Mouse (Mus musculus) T-helper 17 cell (primary cell): ENCODE results near the gene Slc2a6.

Experiments used
- in situ Hi-C, 2 experiments: fragments of 300-600 bp; cut with MboI, MseI; formaldehyde crosslinking; loops; 1 replicate in 1 of 2; 2 replicates in 1 of 2; pipeline ENCODE4 v1.15.1; 2025; ENCODE audit warnings: high pct_unique_total_duplicates in 2 of 2

Slc2a6 gene

DNA sequence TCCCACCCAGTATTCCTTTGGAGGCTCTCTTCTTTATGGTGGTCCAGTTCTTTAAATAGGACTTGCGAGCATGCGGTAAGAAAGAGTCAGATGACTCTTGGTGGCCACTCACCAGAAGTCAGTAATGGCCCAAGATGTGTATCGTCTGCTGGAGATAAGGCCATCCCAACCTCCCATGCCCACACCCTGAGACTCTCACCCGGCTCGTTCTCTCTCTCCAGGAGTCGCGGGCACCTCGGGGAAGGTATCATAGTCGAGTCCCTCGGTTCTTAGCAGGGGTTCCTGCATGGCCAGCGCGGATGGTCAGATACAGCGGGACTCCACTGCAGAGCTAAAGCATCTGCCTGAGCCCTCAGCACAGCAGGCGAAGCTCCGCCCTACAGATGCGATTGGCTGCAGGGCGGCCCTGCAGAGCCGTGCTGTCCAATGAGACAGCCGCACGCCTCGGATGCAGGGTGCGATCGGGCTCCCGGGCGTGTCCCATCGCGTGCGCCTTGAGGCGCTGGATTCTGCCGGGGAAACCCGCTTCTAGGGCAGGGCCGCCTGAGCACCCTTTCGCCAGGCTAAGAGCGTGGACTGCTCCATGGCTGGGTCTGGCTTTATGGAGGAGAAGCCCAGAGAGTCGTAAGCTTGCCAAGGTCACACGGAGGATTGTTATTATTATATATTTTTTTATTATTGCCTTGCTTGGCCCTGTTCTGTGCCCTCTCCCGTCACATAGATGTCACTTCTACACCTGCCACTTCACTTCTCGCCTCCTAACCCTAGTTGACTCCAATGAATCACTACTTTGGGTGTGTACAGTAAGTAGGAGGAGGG lies at the start of gene Slc2a6:
Gene Slc2a6 (minus strand): TSS at position 381 of the 819 bp plus-strand sequence.
- in situ Hi-C loops = no loop called here

DNA sequence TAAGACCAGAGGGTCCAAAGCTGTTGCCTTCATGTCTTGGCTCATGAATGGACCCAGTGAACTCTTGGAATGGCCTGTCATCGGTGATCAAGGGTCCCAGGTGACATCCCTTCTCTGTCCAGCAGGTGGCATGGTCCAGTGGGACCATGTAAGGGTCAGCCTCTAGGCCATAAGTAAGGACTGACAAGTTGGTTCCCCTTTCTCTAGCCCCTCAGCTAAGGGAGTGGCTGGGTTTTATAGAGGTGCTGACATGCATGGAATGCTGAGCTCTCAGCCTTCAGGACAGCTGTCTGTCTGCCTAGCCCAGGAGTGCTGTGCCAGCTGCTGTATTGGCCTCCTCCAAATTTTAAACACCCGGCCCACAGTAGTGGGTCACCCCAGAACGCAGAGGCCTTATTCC lies 47.7 kb upstream of the Slc2a6 start:
- in situ Hi-C loops = loop anchor here (5.0 to 10.0 kb wide), 2 partner anchors 162 to 901 kb away; no protein-coding TSS in a partner anchor

- in situ Hi-C loops = loop anchor here (5.0 to 10.0 kb wide), 2 partner anchors 162 to 900 kb away; no protein-coding TSS in a partner anchor
These were observed 47.0 kb upstream of the Slc2a6 start for GRCm38 (mm10) chr2:27074804-27075203.

- in situ Hi-C loops = loop anchor here in 1 of 2 experiments (10.0 kb wide), 1 partner anchor 899 kb away; no protein-coding TSS in a partner anchor
These were observed 45.6 kb upstream of the Slc2a6 start for GRCm38 (mm10) chr2:27073407-27073806.

DNA sequence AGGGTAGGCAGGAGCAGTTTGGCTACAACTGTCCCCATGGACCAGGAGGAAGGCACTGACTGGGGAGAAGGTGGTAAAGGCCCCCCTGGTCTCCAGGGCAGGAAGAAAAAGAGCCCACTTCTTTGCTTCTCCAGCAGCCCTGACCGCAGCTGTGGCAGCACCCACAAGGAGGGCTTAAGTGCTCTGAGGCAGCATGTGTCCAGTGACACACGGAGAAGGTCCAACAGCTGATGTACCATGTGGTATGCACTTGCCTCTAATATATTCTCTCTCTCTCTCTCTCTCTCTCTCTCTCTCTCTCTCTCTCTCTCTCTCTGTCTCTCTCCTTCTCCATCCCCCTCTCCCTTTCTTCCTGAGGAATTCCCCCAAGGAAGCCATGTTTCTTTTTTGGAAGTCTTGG lies 44.2 kb upstream of the Slc2a6 start, which contains the start of gene Mymk:
Gene Mymk (minus strand): TSS at position 202 of the 400 bp plus-strand sequence.
- in situ Hi-C loops = loop anchor here in 1 of 2 experiments (10.0 kb wide), 1 partner anchor 897 kb away; no protein-coding TSS in a partner anchor

- in situ Hi-C loops = loop anchor here in 1 of 2 experiments (10.0 kb wide), 1 partner anchor 896 kb away; no protein-coding TSS in a partner anchor
These were observed 43.3 kb upstream of the Slc2a6 start for GRCm38 (mm10) chr2:27071137-27071536.

DNA sequence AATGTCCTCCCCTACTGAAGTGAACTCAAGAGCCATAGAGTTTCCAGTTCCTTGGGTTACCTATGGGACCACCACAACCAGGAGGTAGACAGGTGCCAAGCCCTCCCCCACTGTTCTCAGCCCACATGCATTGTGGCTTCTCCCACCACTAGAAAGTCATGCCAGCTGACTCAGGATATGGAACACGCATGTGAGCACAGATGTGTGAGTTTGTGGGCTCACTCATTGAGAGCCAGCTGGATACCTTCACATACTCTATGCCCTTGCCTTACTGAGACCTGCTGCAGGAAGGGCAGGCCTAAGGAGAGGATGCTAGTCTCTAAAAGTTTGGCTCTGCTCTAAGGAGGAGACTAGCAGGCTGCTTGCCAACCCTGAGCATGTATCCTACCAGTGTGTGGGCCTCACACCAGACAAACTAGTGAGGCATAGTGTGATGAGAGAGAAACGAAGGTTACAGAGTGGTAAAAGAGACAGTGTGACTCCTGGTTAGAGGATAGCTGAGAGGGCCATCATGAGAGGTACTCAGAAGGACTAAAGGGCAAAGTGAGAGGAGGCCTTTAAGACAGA lies 42.5 kb upstream of the Slc2a6 start:
- in situ Hi-C loops = loop anchor here in 1 of 2 experiments (10.0 kb wide), 1 partner anchor 896 kb away; no protein-coding TSS in a partner anchor

DNA sequence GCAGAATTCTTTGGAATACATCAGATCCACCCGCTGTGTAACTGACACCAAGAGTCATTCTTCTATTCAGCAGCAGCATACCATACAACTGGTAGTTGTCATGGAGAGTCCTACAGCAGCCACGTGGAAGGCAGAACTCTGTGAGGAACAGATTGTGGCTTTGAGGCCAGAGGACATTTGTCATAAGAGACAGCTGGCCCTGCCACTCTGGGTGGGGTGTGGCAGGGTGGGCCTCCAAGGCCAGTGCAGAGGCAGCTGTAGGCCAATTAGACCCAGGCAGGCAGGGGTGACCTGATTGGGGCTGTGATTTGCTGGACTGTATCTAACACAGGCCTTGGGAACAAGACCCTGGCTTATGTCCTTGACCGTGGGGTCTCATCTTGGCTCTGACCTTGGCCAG lies 41.8 kb upstream of the Slc2a6 start:
- in situ Hi-C loops = loop anchor here in 1 of 2 experiments (10.0 kb wide), 1 partner anchor 895 kb away; no protein-coding TSS in a partner anchor

DNA sequence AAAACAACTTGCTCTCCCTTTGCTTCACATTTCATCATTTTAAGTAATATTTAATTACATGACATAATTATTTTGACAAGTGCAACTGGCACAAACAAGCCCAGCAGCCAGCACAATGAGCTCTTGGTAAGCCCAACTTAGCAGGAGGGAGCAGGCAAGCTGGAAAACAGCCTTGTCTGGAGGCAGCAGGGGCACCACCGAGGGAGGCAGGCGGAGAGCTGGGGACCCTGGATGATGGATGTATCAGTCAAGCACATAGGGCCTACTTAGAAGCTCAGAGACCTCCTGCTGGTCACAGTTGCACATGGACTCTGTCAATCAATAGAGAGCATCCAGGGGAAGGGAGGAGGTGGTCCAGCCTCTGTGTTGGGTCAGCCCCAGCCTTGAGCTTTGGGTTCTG lies 40.2 kb upstream of the Slc2a6 start:
- in situ Hi-C loops = no loop called here

GRCm38 (mm10) chr2:27067124-27067523 lies 39.3 kb upstream of the Slc2a6 start:
- in situ Hi-C loops = no loop called here

DNA sequence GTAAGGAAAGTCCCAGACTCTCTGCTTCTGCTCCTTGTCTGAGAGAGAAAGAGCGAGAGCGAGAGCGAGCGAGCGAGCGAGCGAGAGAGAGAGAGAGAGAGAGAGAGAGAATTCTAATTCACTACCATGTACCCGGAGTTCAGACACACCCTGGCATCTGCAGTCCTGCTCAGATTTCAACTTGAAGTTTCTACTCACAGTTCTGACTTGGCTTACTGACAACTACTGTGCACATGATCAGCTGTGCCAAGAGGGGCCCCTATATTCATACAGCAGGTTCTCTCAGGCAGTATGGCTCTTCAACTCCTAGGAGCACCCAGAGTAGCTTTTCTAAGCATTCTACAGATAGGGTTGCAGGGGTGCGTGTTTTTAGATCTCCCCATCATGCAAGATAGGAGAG lies 31.4 kb upstream of the Slc2a6 start:
- in situ Hi-C loops = no loop called here

GRCm38 (mm10) chr2:27058751-27059150 lies 31.0 kb upstream of the Slc2a6 start:
- in situ Hi-C loops = no loop called here

DNA sequence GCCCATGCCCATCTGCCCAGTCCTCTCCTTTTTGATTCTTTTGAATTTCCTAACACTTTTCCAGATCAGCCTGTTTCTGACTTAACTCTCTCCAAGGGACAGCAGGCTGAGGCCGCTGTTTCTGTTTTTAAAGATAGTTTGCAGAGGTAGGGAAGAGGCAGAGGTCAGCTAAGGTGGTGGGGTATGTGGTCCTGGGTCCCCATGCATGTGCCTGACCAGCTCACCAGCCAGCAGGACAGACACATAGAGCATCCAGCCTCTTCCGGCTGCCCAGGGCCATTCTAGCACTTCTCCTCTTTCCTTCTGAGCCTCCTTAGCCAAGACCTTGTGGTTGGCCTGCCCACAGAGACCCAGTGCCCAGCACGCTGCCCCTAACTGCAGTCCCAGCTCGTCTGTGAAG lies 30.5 kb upstream of the Slc2a6 start:
- in situ Hi-C loops = no loop called here

GRCm38 (mm10) chr2:27049408-27049807 lies 21.6 kb upstream of the Slc2a6 start:
- in situ Hi-C loops = no loop called here

GRCm38 (mm10) chr2:27045979-27046770 lies 18.4 kb upstream of the Slc2a6 start:
- in situ Hi-C loops = no loop called here

GRCm38 (mm10) chr2:27044641-27045040 lies 16.8 kb upstream of the Slc2a6 start:
- in situ Hi-C loops = loop anchor here (5.0 kb wide), 1 partner anchor 193 kb away; no protein-coding TSS in a partner anchor

GRCm38 (mm10) chr2:27044166-27044565 lies 16.4 kb upstream of the Slc2a6 start:
- in situ Hi-C loops = loop anchor here (5.0 kb wide), 1 partner anchor 193 kb away; no protein-coding TSS in a partner anchor

DNA sequence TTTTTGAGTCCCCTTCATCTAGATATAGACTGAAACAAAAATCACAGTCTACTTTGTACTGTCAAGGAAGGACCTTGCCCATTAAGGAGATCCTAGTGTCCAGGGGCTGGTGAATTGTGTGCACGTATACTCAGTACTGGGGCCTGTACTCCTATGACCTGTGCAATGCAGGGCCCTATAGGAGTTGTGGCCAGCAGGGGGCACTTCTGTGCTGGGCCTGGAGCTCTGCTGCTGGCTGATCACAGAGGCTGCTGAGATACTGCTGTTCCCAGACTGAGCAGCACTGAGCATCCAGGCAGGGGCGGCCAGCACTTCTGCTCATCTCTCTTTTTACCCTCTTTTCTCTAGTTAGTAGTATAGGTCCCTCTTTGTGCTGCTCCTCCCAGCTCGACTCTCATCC lies 15.7 kb upstream of the Slc2a6 start:
- in situ Hi-C loops = loop anchor here (5.0 kb wide), 1 partner anchor 194 kb away; no protein-coding TSS in a partner anchor

DNA sequence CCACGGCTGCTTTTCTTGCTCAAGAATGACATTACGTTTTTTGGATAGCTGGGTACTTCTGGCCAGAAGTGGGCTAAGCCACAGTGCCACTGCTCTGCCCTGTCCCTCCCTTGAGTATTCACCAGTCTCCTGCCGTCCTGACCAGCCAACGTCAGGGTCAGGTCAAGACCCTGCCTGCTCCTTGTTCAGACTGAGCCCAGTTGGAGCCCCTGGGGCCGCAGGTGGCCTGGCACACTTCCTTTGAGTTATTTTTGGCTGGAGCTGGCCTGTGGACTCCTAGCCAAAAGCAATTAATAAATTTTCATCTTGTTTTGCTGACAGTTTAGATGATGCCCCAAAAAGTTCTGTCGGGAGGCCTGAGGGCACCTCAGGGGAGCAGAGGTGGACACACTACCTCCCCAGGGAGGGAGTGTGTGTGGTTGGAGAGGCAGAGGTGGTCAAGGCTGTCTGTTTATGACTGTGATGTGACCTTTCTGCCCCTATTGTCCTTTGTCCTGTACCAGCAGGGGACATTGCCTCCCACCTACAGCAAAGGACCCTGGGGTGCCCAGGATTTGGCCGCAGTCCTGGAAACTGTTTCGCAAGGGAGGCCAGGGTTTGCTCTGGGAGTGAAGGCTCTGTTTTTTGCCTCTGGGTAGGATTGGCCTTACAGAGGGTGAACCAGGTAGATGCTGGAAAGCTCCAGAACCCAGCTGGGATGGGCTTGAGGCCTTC lies 14.5 kb upstream of the Slc2a6 start:
- in situ Hi-C loops = loop anchor here (5.0 kb wide), 1 partner anchor 195 kb away; no protein-coding TSS in a partner anchor

- in situ Hi-C loops = loop anchor here in 1 of 2 experiments (5.0 kb wide), 1 partner anchor 397 kb away; no protein-coding TSS in a partner anchor
These were observed 11.5 kb upstream of the Slc2a6 start for GRCm38 (mm10) chr2:27039286-27039685.
